Mouse (Mus musculus) heart, adult 2 months (tissue): ENCODE data around the gene Hist1h2be. TPM values are rescaled to one million over a fixed set of nuclear protein-coding genes. Genes with fewer than 3 reads are reported as not detected.

Experiments
- DNase-seq, 2 experiments: peaks; one replicate each; pipeline ENCODE4 v3.0.0; 2021
- H3K27ac ChIP-seq: fragments of 200-600 bp; 2 replicates; pipeline ENCODE4 v1.8.1; 2022
- H3K27me3 ChIP-seq: fragments of 200-500 bp; 2 replicates; pipeline ENCODE4 v1.6.1; 2012; ENCODE audit warnings: mild to moderate bottlenecking, low read length, inconsistent platforms, mixed read lengths; ENCODE audit not compliant: control insufficient read depth, insufficient read depth
- H3K36me3 ChIP-seq: fragments of 200-500 bp; 2 replicates; pipeline ENCODE4 v1.6.1; 2012; ENCODE audit warnings: low read length, inconsistent platforms; ENCODE audit not compliant: control insufficient read depth, insufficient read depth
- H3K4me1 ChIP-seq: fragments of 200-500 bp; 2 replicates; pipeline ENCODE4 v1.6.1; 2011; ENCODE audit warnings: low read length; ENCODE audit not compliant: control insufficient read depth, insufficient read depth
- H3K4me3 ChIP-seq: fragments of 200-600 bp; 2 replicates; pipeline ENCODE4 v1.8.1; 2022
- H3K79me2 ChIP-seq: fragments of 200-500 bp; replicated peaks from 2 replicates; pipeline ENCODE4 v1.6.1; 2012; ENCODE audit warnings: mild to moderate bottlenecking, inconsistent platforms, low read length, moderate library complexity, mixed read lengths; ENCODE audit not compliant: control insufficient read depth, insufficient read depth
- H3K9ac ChIP-seq: fragments of 200-500 bp; 2 replicates; pipeline ENCODE4 v1.6.1; 2012; ENCODE audit warnings: low read depth, mild to moderate bottlenecking, control low read depth, inconsistent platforms, low read length, mixed read lengths
- CTCF ChIP-seq: fragments of 200-600 bp; IDR thresholded peaks from 2 replicates; pipeline ENCODE4 v1.8.1; 2022; ENCODE audit warnings: antibody characterized with exemption, mild to moderate bottlenecking, moderate library complexity
- EP300 ChIP-seq: fragments of 200-500 bp; IDR thresholded peaks from 2 replicates; pipeline ENCODE4 v1.6.1; 2011; ENCODE audit warnings: low read depth, low read length, control low read depth; ENCODE audit not compliant: insufficient read depth
- POLR2A ChIP-seq: fragments of 200-500 bp; IDR thresholded peaks from 2 replicates; pipeline ENCODE4 v1.6.1; 2011; ENCODE audit warnings: mild to moderate bottlenecking, low read depth, low read length, control low read depth; ENCODE audit not compliant: insufficient read depth
- WGBS: fragments of 180-500 bp; shearing (Covaris S2); methylation state at CpG from one replicate; pipeline ENCODE4 v1.1.7; 2018; 5-methylcytosine and 5-hydroxymethylcytosine counted together
- intact Hi-C: fragments of 180-260 bp; cut with DNase I; formaldehyde crosslinking; loops from one replicate; pipeline ENCODE4 v1.15.1; 2025
- long read RNA-seq: library from polyadenylated mRNA; stranded (forward); transcript quantifications from one replicate; pipeline ENCODE4 v2.0.0, GENCODE M21; 2021
- polyA plus RNA-seq: library from polyadenylated mRNA; depleted of rRNA; stranded (reverse); fragments of >200 nt; gene quantifications from 2 replicates; pipeline ENCODE4 v1.2.3, GENCODE M21; 2012; rRNA removed
- total RNA-seq, 2 experiments: library from RNA; stranded (reverse); gene quantifications; 2 replicates each; pipeline ENCODE4 v1.2.3; 2021

The Hist1h2be gene
- 1 to 10 TPM; 8.8 to 9.8 TPM for total RNA-seq
- 2.4 and 4.9 TPM in 2 replicates for polyA plus RNA-seq
- long read RNA-seq, partial matches to known transcripts, result 0 of 1 reads
- long read RNA-seq, other reads (novel, unspliced or antisense), result 0 of 1 reads

DNA sequence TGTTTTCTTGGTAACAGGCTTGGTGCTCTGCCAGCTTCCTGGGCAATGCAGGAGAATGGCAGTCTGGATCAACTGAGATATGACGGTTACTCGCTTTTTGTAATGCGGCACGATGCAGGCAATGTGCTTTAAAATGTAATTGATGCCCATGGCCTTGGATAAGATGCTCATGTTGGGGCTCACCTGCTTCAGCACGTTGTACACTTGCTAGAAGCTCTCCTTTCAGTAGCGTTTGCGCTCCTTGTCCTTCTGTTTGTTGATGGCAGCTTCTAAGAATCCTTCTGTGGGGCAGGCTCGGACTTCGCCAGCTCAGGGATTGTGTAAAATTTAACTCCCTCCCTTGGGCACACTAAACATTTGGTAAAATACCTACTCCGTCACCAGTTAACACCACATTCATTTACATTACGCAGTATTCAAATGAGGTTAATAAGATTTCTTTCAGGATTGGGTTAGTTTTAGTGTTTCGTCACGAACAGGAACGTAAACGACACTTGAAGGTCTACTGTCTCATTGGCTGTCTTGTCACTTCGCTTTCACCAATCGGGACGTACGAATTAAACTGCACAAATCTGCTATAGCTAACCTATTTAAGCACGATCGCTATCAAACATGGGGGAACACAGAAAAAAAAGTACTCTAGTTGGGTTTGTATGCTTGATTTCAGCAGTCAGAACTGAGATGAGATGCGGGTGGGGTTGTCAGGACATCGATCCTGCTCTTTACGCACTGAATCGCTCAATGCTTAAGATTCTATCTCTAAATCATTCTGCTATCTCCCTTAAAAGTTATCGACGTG, at the start of gene Hist1h2be:
Gene Hist1h2be (minus strand): TSS at position 392 of the 799 bp plus-strand sequence.
- DNase-seq, result peak; percentile 73 to 75
- WGBS, result under 1% methylated on average over 27 of the region's 27 CpGs
- Histone ChIP-seq H3K27me3 (no peaks in the 10 kb centered on the region), H3K36me3 (peaks cover 3% of the 10 kb centered on the region; the same call in 1 of the 2 replicates), H3K9ac (peak within 1 kb of the TSS; percentile 78), H3K4me1 (peaks cover 3% of the 10 kb centered on the region), H3K4me3 (peak within 1 kb of the TSS; percentile 77), H3K27ac (peak within 1 kb of the TSS; percentile 97), H3K79me2 (0 out of 2 replicates have a peak, but pooled peaks cover 1% of the 10 kb centered on the region)
- intact Hi-C loops, result loop anchor here (1.0 to 10.0 kb wide), 5 partner anchors 35 to 1796 kb away; partner anchors contain the start of genes Hist1h2af, Hist1h2ag, Hist1h2bb and Hist1h2bj
- TF ChIP-seq CTCF (no peak), EP300 (0 out of 2 replicates have a peak, but pooled peaks have one; percentile 55)

- Histone ChIP-seq H3K4me1 (no peaks in the 10 kb centered on the region), H3K27ac (no peak overlapping the region), H3K4me3 (no peak overlapping the region), H3K79me2 (no peaks in the 10 kb centered on the region), H3K36me3 (no peaks in the 10 kb centered on the region), H3K27me3 (no peaks in the 10 kb centered on the region), H3K9ac (no peak overlapping the region)
- 21% methylated on average over 3 of the region's 3 CpGs for WGBS
- TF ChIP-seq EP300 (no peak), CTCF (no peak), POLR2A (no peak)
- DNase-seq, result no peak
- intact Hi-C loops, result no loop called here
Measured at GRCm38 (mm10) chr13:23662536-23662935, 41.6 kb upstream of the Hist1h2be start.

- no peaks in the 10 kb centered on the region for H3K36me3 ChIP-seq
- H3K9ac ChIP-seq, result no peak overlapping the region
- H3K27me3 ChIP-seq, result no peaks in the 10 kb centered on the region
- 48% methylated on average over 6 of the region's 6 CpGs for WGBS
- DNase-seq, result no peak
- H3K4me1 ChIP-seq, result no peaks in the 10 kb centered on the region
- H3K27ac ChIP-seq, result no peak overlapping the region
- intact Hi-C loops, result no loop called here
- no peaks in the 10 kb centered on the region for H3K79me2 ChIP-seq
- TF ChIP-seq CTCF (no peak), EP300 (no peak), POLR2A (no peak)
- no peak overlapping the region for H3K4me3 ChIP-seq
Measured at GRCm38 (mm10) chr13:23659636-23660366, 38.9 kb upstream of the Hist1h2be start.

- intact Hi-C loops, result no loop called here
- Histone ChIP-seq H3K27me3 (no peaks in the 10 kb centered on the region), H3K79me2 (no peaks in the 10 kb centered on the region), H3K27ac (no peak overlapping the region), H3K36me3 (no peaks in the 10 kb centered on the region), H3K9ac (no peak overlapping the region), H3K4me3 (no peak overlapping the region), H3K4me1 (no peaks in the 10 kb centered on the region)
- DNase-seq, result no peak
- 20% methylated on average over 1 of the region's 1 CpGs for WGBS
- TF ChIP-seq CTCF, result peak; percentile 51
- no peak for TF ChIP-seq EP300
Measured at GRCm38 (mm10) chr13:23630653-23631052, 9.7 kb upstream of the Hist1h2be start.

GRCm38 (mm10) chr13:23622861-23623450, 2.0 kb upstream of the Hist1h2be start:
- 23% methylated on average over 7 of the region's 7 CpGs for WGBS
- H3K27me3 ChIP-seq, result no peaks in the 10 kb centered on the region
- peaks cover 3% of the 10 kb centered on the region; the same call in 1 of the 2 replicates for H3K36me3 ChIP-seq
- 0 out of 2 replicates have a peak, but pooled peaks cover 1% of the 10 kb centered on the region for H3K79me2 ChIP-seq
- intact Hi-C loops, result loop anchor here (1.0 to 10.0 kb wide), 6 partner anchors 60 to 1798 kb away; partner anchors contain the start of genes Hist1h2ac, Hist1h2af, Hist1h2ag and Hist1h2bb
- DNase-seq, result no peak
- TF ChIP-seq POLR2A (no peak), EP300 (no peak), CTCF (no peak)
- peaks cover 3% of the 10 kb centered on the region for H3K4me1 ChIP-seq
- peak overlapping the region; percentile 97 for H3K27ac ChIP-seq
- H3K4me3 ChIP-seq, result peak overlapping the region; percentile 77
- H3K9ac ChIP-seq, result peak overlapping the region; percentile 59; the same call in 1 of the 2 replicates
